Mouse (Mus musculus): ENCODE measurements at regions not wholly inside any gene's neighbourhood (a gene's known extent, or its start where the extent isn't known, plus 50 kb on each side); places are given as distances from the start of the nearest gene placed in this dataset.

- no peak for TF ChIP-seq POLR2A (IDR thresholded peaks at IDR 0.05; ENCODE audit: insufficient read depth, low read depth, low read length)
- no peak for TF ChIP-seq CTCF (IDR thresholded peaks at IDR 0.05; ENCODE audit: insufficient read depth, low read depth, low read length)
Observed at GRCm38 (mm10) chr6:67113261-67113660, 76.0 kb upstream of the Gadd45a start.

All from olfactory bulb, adult 2 months (tissue).